10 mouse cellular contexts compared by ENCODE assay signal in the genomic region with DNA sequence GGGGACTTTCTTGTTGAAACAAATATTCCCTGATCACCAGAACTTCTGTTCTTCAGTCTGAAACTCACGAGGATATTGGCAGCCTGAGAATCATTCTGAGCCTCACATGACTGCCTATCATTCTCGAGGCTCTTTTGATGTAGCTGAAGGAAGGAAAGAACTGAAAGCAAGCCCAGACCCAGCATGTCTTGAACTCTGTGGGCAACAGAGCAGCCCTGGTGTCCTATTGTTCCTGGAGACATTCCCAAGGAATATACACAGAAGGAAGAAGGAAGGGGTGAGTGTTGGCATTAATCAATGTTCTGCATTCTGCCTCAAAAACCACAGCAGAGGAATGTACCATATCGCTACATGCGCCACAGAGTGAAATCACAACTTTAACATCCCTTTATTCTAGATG.
"Had no signal": no experiment of that assay in that cellular context is flagged by ENCODE, and none has a peak within 500 bp of the region (broad histone marks: within the 10 kb centered on the region; RNA-seq: fewer than 3 reads in every experiment).

No protein-coding gene starts in this region.

- DNase-seq: liver, postnatal 0 days; lung, adult 2 months; lung, postnatal 14 days; lung, postnatal 36 days; right cerebral cortex, postnatal 25 days; right cerebral cortex, postnatal 4 days; spleen, adult 18-20 months; thymus, adult 18-20 months; thymus, postnatal 14 days; thymus, postnatal 36 days had no signal
